Mouse (Mus musculus) lung, embryonic 15.5 days (tissue): ENCODE measurements around the gene Sesn1. TPM values are rescaled to one million over a fixed set of nuclear protein-coding genes. Genes with fewer than 3 reads are reported as not detected.
A peak's percentile ranks its signal among the peaks of the same experiment; 100 is the strongest.

Experiments
- ATAC-seq: fragments of 200-750 bp; cut with Nextera tagmentation; 2 replicates; pipeline ENCODE4 v1.8.0; 2017; ENCODE audit warnings: moderate number of reproducible peaks, borderline replicate concordance; ENCODE audit not compliant: low FRiP score, low TSS enrichment; ENCODE audit errors: extremely low read depth
- H3K27ac ChIP-seq: fragments of 300-500 bp; sonication (generic); 2 replicates; pipeline ENCODE4 v1.5.1; 2015; ENCODE audit warnings: moderate library complexity, mild to moderate bottlenecking, inconsistent platforms
- H3K27me3 ChIP-seq: fragments of 300-500 bp; sonication (generic); 2 replicates; pipeline ENCODE4 v1.6.1; 2015; ENCODE audit warnings: inconsistent platforms
- H3K36me3 ChIP-seq: fragments of 300-500 bp; sonication (generic); 2 replicates; pipeline ENCODE4 v1.6.1; 2015; ENCODE audit warnings: inconsistent platforms
- H3K4me1 ChIP-seq: fragments of 300-500 bp; sonication (generic); 2 replicates; pipeline ENCODE4 v1.6.1; 2015; ENCODE audit warnings: inconsistent platforms
- H3K4me2 ChIP-seq: fragments of 300-500 bp; sonication (generic); 2 replicates; pipeline ENCODE4 v1.6.1; 2015; ENCODE audit warnings: inconsistent platforms, mild to moderate bottlenecking, moderate library complexity
- H3K4me3 ChIP-seq: fragments of 300-500 bp; sonication (generic); 2 replicates; pipeline ENCODE4 v1.5.1; 2015; ENCODE audit warnings: mild to moderate bottlenecking, inconsistent platforms
- H3K9ac ChIP-seq: fragments of 300-500 bp; sonication (generic); 2 replicates; pipeline ENCODE4 v1.6.1; 2015; ENCODE audit warnings: inconsistent platforms
- H3K9me3 ChIP-seq: fragments of 300-500 bp; sonication (generic); 2 replicates; pipeline ENCODE4 v1.6.1; 2016; ENCODE audit warnings: inconsistent platforms
- WGBS: fragments of 180-500 bp; shearing (Covaris S2); methylation state at CpG from one replicate; pipeline ENCODE4 v1.1.7; 2015; 5-methylcytosine and 5-hydroxymethylcytosine counted together
- polyA plus RNA-seq: library from polyadenylated mRNA; unstranded; fragments of >200 nt; fragmentation: Nextera tagmentation; extraction: Ambion mirVana; gene quantifications from 2 replicates; pipeline ENCODE4 v1.2.1, GENCODE M21; 2015

Gene Sesn1
- polyA plus RNA-seq, 1 experiment from 2014 or later, result 33.2 TPM

GRCm38 (mm10) chr10:41893433-41894411 lies 84.0 kb downstream of the Sesn1 start:
- Histone ChIP-seq H3K27me3 (no peaks in the 10 kb centered on the region), H3K9ac (no peak overlapping the region), H3K9me3 (no peaks in the 10 kb centered on the region), H3K4me2 (no peak overlapping the region), H3K4me1 (peaks cover 21% of the 10 kb centered on the region), H3K36me3 (peaks cover 8% of the 10 kb centered on the region), H3K27ac (peak overlapping the region; percentile 13; the same call in 1 of the 2 replicates), H3K4me3 (no peak overlapping the region)
- 33% methylated on average over 4 of the region's 4 CpGs for WGBS
- ATAC-seq, result no peak

GRCm38 (mm10) chr10:41896425-41896824 lies 86.7 kb downstream of the Sesn1 start:
- H3K27me3 ChIP-seq, result no peaks in the 10 kb centered on the region
- peaks cover 13% of the 10 kb centered on the region for H3K36me3 ChIP-seq
- H3K4me3 ChIP-seq, result no peak overlapping the region
- H3K9me3 ChIP-seq, result no peaks in the 10 kb centered on the region
- ATAC-seq, result no peak
- H3K27ac ChIP-seq, result no peak overlapping the region
- no peak overlapping the region for H3K4me2 ChIP-seq
- peaks cover 14% of the 10 kb centered on the region for H3K4me1 ChIP-seq
- no peak overlapping the region for H3K9ac ChIP-seq

- Histone ChIP-seq H3K4me2 (no peak overlapping the region), H3K9ac (no peak overlapping the region), H3K27me3 (no peaks in the 10 kb centered on the region), H3K36me3 (peaks cover 13% of the 10 kb centered on the region), H3K4me3 (no peak overlapping the region), H3K27ac (no peak overlapping the region), H3K4me1 (peaks cover 14% of the 10 kb centered on the region), H3K9me3 (no peaks in the 10 kb centered on the region)
- WGBS, result 84% methylated on average over 2 of the region's 2 CpGs
- no peak for ATAC-seq
Measured at GRCm38 (mm10) chr10:41896865-41897264, 87.1 kb downstream of the Sesn1 start.

- Histone ChIP-seq H3K4me1 (no peaks in the 10 kb centered on the region), H3K9me3 (no peaks in the 10 kb centered on the region), H3K4me2 (no peak overlapping the region), H3K27ac (no peak overlapping the region), H3K36me3 (peaks cover 31% of the 10 kb centered on the region), H3K27me3 (no peaks in the 10 kb centered on the region), H3K9ac (no peak overlapping the region), H3K4me3 (no peak overlapping the region)
- no peak for ATAC-seq
- 72% methylated on average over 8 of the region's 8 CpGs for WGBS
Measured at GRCm38 (mm10) chr10:41901456-41901855, 91.7 kb downstream of the Sesn1 start.

GRCm38 (mm10) chr10:41901864-41902263 lies 92.1 kb downstream of the Sesn1 start:
- Histone ChIP-seq H3K4me3 (no peak overlapping the region), H3K9ac (no peak overlapping the region), H3K27ac (no peak overlapping the region), H3K4me1 (no peaks in the 10 kb centered on the region), H3K36me3 (peaks cover 33% of the 10 kb centered on the region), H3K4me2 (no peak overlapping the region), H3K9me3 (no peaks in the 10 kb centered on the region), H3K27me3 (no peaks in the 10 kb centered on the region)
- ATAC-seq, result no peak
- 94% methylated on average over 6 of the region's 6 CpGs for WGBS

- no peaks in the 10 kb centered on the region for H3K4me1 ChIP-seq
- H3K9me3 ChIP-seq, result no peaks in the 10 kb centered on the region
- no peaks in the 10 kb centered on the region for H3K27me3 ChIP-seq
- H3K36me3 ChIP-seq, result peaks cover 19% of the 10 kb centered on the region
- no peak for ATAC-seq
- H3K9ac ChIP-seq, result no peak overlapping the region
- 78% methylated on average over 11 of the region's 11 CpGs for WGBS
- H3K4me2 ChIP-seq, result no peak overlapping the region
- H3K27ac ChIP-seq, result no peak overlapping the region
- H3K4me3 ChIP-seq, result no peak overlapping the region
Measured at GRCm38 (mm10) chr10:41907473-41907872, 97.7 kb downstream of the Sesn1 start.

- peaks cover 15% of the 10 kb centered on the region for H3K36me3 ChIP-seq
- H3K9me3 ChIP-seq, result no peaks in the 10 kb centered on the region
- ATAC-seq, result no peak
Measured at GRCm38 (mm10) chr10:41907950-41908349, 98.2 kb downstream of the Sesn1 start.

GRCm38 (mm10) chr10:41908899-41909298 lies 99.2 kb downstream of the Sesn1 start:
- 82% methylated on average over 6 of the region's 6 CpGs for WGBS
- H3K4me3 ChIP-seq, result no peak overlapping the region
- H3K4me1 ChIP-seq, result no peaks in the 10 kb centered on the region
- no peak overlapping the region for H3K4me2 ChIP-seq
- no peak for ATAC-seq
- no peak overlapping the region for H3K9ac ChIP-seq
- H3K27me3 ChIP-seq, result no peaks in the 10 kb centered on the region
- peaks cover 9% of the 10 kb centered on the region for H3K36me3 ChIP-seq
- no peak overlapping the region for H3K27ac ChIP-seq
- H3K9me3 ChIP-seq, result no peaks in the 10 kb centered on the region

More at GRCm38 (mm10) chr10:41907950-41908349, 98.2 kb downstream of the Sesn1 start:
- H3K4me2 ChIP-seq, result no peak overlapping the region
- H3K4me3 ChIP-seq, result no peak overlapping the region
- no peak overlapping the region for H3K27ac ChIP-seq
- no peaks in the 10 kb centered on the region for H3K27me3 ChIP-seq
- no peak overlapping the region for H3K9ac ChIP-seq
- 85% methylated on average over 4 of the region's 4 CpGs for WGBS
- H3K4me1 ChIP-seq, result no peaks in the 10 kb centered on the region

- Histone ChIP-seq H3K4me1 (no peaks in the 10 kb centered on the region), H3K9ac (no peak overlapping the region), H3K4me3 (no peak overlapping the region), H3K4me2 (no peak overlapping the region), H3K36me3 (no peaks in the 10 kb centered on the region; the same call in 1 of the 2 replicates), H3K27ac (no peak overlapping the region), H3K27me3 (no peaks in the 10 kb centered on the region), H3K9me3 (no peaks in the 10 kb centered on the region)
- ATAC-seq, result no peak
- WGBS, result 89% methylated on average over 8 of the region's 8 CpGs
Measured at GRCm38 (mm10) chr10:41912290-41912994, 102.7 kb downstream of the Sesn1 start.

GRCm38 (mm10) chr10:41926726-41927125 lies 117.0 kb downstream of the Sesn1 start:
- Histone ChIP-seq H3K36me3 (no peaks in the 10 kb centered on the region), H3K4me3 (no peak overlapping the region), H3K9ac (no peak overlapping the region), H3K27me3 (no peaks in the 10 kb centered on the region), H3K9me3 (no peaks in the 10 kb centered on the region), H3K4me1 (no peaks in the 10 kb centered on the region), H3K4me2 (no peak overlapping the region), H3K27ac (no peak overlapping the region)
- 89% methylated on average over 14 of the region's 14 CpGs for WGBS
- no peak for ATAC-seq

- H3K4me3 ChIP-seq, result no peak overlapping the region
Measured at GRCm38 (mm10) chr10:41930966-41931365, 121.2 kb downstream of the Sesn1 start.

GRCm38 (mm10) chr10:41931962-41932361 lies 122.2 kb downstream of the Sesn1 start:
- no peak for ATAC-seq
- H3K4me1 ChIP-seq, result peaks cover 27% of the 10 kb centered on the region

More at GRCm38 (mm10) chr10:41930966-41931365, 121.2 kb downstream of the Sesn1 start:
- no peaks in the 10 kb centered on the region for H3K36me3 ChIP-seq
- H3K4me1 ChIP-seq, result peaks cover 18% of the 10 kb centered on the region
- ATAC-seq, result no peak
- no peak overlapping the region for H3K9ac ChIP-seq
- no peak overlapping the region for H3K27ac ChIP-seq
- H3K27me3 ChIP-seq, result no peaks in the 10 kb centered on the region
- H3K4me2 ChIP-seq, result no peak overlapping the region
- H3K9me3 ChIP-seq, result no peaks in the 10 kb centered on the region
- whole genome bisulfite sequencing, result 52% methylated on average over 4 of the region's 4 CpGs

More at GRCm38 (mm10) chr10:41931962-41932361, 122.2 kb downstream of the Sesn1 start:
- Histone ChIP-seq H3K36me3 (no peaks in the 10 kb centered on the region), H3K9me3 (no peaks in the 10 kb centered on the region), H3K9ac (no peak overlapping the region), H3K4me2 (no peak overlapping the region), H3K4me3 (no peak overlapping the region), H3K27me3 (no peaks in the 10 kb centered on the region), H3K27ac (no peak overlapping the region)
- WGBS, result 72% methylated on average over 12 of the region's 12 CpGs
